Mouse (Mus musculus) central nervous system, embryonic 11.5 days (tissue): ENCODE results near the gene Olfr649. TPM values are rescaled to one million over a fixed set of nuclear protein-coding genes. Genes with fewer than 3 reads are reported as not detected.

Source experiments
- polyA plus RNA-seq: library from polyadenylated mRNA; depleted of rRNA; stranded (reverse); fragments of >200 nt; gene quantifications from 2 replicates; pipeline ENCODE4 v1.2.3, GENCODE M21; 2012; rRNA removed

The Olfr649 gene
- not detected in 2 replicates for polyA plus RNA-seq

GRCm38 (mm10) chr7:104195885-104196284, at the start of gene Olfr649:
Gene Olfr649 (minus strand): TSS chr7:104195985.

DNA sequence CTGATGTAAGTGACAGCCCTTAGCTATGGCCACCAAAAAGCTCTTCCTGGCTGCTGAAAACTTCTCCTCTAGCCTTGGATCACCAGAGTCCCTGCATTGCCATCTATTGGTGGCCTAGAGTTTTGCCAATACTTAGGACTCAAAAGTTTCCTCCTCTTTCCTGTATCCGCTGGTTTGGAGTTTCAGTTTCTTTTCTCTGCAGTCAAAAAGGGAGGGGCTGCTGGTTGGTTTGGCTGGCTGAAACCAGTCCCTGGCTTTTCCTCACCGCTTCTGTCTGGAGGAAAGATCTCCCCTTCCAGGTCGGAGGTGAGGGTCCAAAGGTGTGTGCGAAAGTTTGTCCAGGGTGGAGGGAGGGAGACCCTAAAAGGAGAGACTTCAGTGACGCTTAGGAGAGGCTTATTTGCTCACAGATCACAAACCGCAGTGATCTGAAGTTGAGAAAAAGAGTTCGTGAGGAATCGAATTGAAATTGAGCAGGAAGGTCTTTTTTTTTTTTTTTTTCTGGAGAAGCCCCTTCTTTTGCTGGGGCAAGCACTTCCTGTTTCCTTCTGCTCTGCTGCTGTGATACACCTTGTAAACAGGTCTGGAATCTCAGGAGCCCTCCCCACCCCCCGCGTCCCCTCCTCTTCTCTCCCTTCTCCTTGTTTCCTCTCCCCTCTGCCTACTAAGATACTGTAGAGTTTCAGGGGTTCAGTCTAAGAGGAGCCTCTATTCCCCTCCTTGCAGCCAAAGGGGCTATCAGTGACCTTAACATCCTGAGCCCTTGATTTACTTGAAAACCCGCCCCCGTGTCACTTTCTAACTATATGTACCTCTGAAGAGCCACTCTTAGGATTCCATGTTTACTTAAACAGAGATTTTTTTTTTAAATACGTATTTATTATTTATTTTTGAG, 48.7 kb upstream of the Olfr649 start, which contains the start of gene Trim34a:
Gene Trim34a (plus strand): TSS at position 171 of the 895 bp plus-strand sequence.

DNA sequence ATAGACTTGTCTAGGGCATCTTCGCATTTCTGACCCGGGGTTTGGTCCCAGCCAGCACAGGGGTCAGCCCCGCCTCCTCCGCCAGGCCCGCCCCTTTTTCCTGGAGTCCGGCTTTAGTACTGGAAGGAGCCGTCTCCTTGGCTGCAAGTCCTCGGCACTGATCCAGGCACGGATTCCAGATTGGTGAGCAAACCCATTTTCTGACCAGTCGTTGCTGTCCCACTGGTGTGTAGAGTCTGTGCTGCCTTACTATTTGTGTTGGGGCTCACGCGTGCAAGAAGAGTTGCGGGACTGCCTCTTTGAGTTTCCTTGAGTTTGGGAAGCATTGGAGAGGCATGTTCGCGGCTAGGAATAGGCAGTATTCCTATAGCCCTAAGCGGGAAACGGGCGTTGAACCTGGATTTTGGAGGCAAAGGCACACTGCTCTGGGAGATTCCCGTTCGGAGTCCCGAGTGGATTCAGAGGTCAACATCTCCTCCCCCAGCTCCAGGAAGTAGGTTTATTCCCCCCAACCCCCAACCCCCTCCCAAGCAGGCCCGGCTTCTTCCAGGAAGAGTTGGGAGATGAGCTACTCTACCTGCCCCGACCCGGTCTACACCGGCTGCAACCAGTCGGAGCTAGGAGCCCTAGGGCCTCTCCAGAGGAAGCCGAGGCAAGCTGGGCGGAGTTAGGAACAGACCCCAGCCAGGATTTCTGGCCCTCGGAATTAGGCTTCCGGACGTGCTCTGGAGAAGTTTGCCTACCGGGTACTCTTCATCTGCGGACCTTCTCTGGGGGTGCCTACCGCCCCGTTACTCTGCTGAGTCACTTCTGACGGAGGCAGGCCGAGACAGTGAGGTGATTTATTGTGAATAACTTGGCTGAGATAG, 23.1 kb upstream of the Olfr649 start, which contains the start of gene Trim6:
Gene Trim6 (plus strand): TSS at position 93 of the 869 bp plus-strand sequence.

GRCm38 (mm10) chr7:104183292-104183691, 12.5 kb downstream of the Olfr649 start, which contains the start of gene Olfr648:
Gene Olfr648 (minus strand): TSS chr7:104183392.

GRCm38 (mm10) chr7:104150456-104150855, 45.3 kb downstream of the Olfr649 start, which contains the start of gene Ubqlnl:
Gene Ubqlnl (minus strand): TSS chr7:104150556.

GRCm38 (mm10) chr7:104143179-104143578, 52.6 kb downstream of the Olfr649 start, which contains the start of gene Ubqln3:
Gene Ubqln3 (minus strand): TSS chr7:104143279.

Other genes with a start within 250 kb of the Olfr649 start
- gene Olfr635, start 224.8 kb downstream of the Olfr649 start, polyA plus RNA-seq = not detected in 2 replicates
- not detected in 2 replicates for gene Olfr638, start 197.2 kb downstream of the Olfr649 start, polyA plus RNA-seq
- gene Olfr639, start 178.7 kb downstream of the Olfr649 start, polyA plus RNA-seq = not detected in 2 replicates
- gene Olfr640, start 170.4 kb downstream of the Olfr649 start, polyA plus RNA-seq = not detected in 2 replicates
- gene Olfr641, start 160.5 kb downstream of the Olfr649 start, polyA plus RNA-seq = not detected in 2 replicates
- not detected in 2 replicates for gene Olfr642, start 143.3 kb downstream of the Olfr649 start, polyA plus RNA-seq
- not detected in 2 replicates for gene 4930516K23Rik, start 134.5 kb downstream of the Olfr649 start, polyA plus RNA-seq
- not detected in 2 replicates for gene Olfr644, start 124.1 kb downstream of the Olfr649 start, polyA plus RNA-seq
- gene Olfr645, start 110.5 kb downstream of the Olfr649 start, polyA plus RNA-seq = not detected in 2 replicates
- not detected in 2 replicates for gene Olfr646, start 91.1 kb downstream of the Olfr649 start, polyA plus RNA-seq
- not detected in 2 replicates for gene Ubqln5, start 66.2 kb downstream of the Olfr649 start, polyA plus RNA-seq
- not detected in 2 replicates for gene Olfr643, start 58.6 kb downstream of the Olfr649 start, polyA plus RNA-seq
- not detected in 2 replicates for gene Ubqln3, start 52.7 kb downstream of the Olfr649 start, polyA plus RNA-seq
- not detected in 2 replicates for gene Ubqlnl, start 45.4 kb downstream of the Olfr649 start, polyA plus RNA-seq
- 0.02 TPM in 1 of 2 replicates, not detected in the other for gene Olfm5, start 31.2 kb downstream of the Olfr649 start, polyA plus RNA-seq
- 0.01 and 0.07 TPM in 2 replicates for gene Olfr648, start 12.6 kb downstream of the Olfr649 start, polyA plus RNA-seq
- gene Trim6, start 22.8 kb upstream of the Olfr649 start, polyA plus RNA-seq = 2.1 and 3.0 TPM in 2 replicates
- 1.3 and 2.2 TPM in 2 replicates for gene Trim34a, start 48.5 kb upstream of the Olfr649 start, polyA plus RNA-seq
- gene Trim5, start 92.1 kb upstream of the Olfr649 start, polyA plus RNA-seq = 0.18 and 0.25 TPM in 2 replicates
- 3.8 and 5.2 TPM in 2 replicates for gene Trim12a, start 119.5 kb upstream of the Olfr649 start, polyA plus RNA-seq
- gene Trim34b, start 133.5 kb upstream of the Olfr649 start, polyA plus RNA-seq = 0.06 TPM in 1 of 2 replicates, not detected in the other
- gene Trim12c, start 157.4 kb upstream of the Olfr649 start, polyA plus RNA-seq = 2.3 and 3.8 TPM in 2 replicates
- gene Trim30b, start 173.9 kb upstream of the Olfr649 start, polyA plus RNA-seq = 0.01 and 0.04 TPM in 2 replicates
- 0.04 and 0.09 TPM in 2 replicates for gene Trim30c, start 204.9 kb upstream of the Olfr649 start, polyA plus RNA-seq